In genomic region chr17:84179026-84179972, GRCm38 (mm10) we compare ENCODE assay signal across 8 mouse cellular contexts. TPM values are rescaled to one million over a fixed set of nuclear protein-coding genes. Genes with fewer than 3 reads are reported as not detected.
DNase-seq lines count a peak whose midpoint lies in the region; ATAC-seq and TF ChIP-seq lines count a peak whose summit lies in the region.

No protein-coding gene starts in this region.

- 0 out of 2 replicates have a peak, but pooled peaks cover 9% of the 10 kb centered on the region for H3K27me3 ChIP-seq in hindbrain, embryonic 10.5 days (ENCODE audit: insufficient read depth, poor library complexity, severe bottlenecking)
- no peaks in the 10 kb centered on the region for H3K27me3 ChIP-seq in hindbrain, embryonic 11.5 days (ENCODE audit: control insufficient read depth, insufficient read depth, low read length)
- no peaks in the 10 kb centered on the region for H3K27me3 ChIP-seq in embryonic facial prominence, embryonic 14.5 days (replicated peaks; ENCODE audit: control insufficient read depth, insufficient read depth, low read length)
- H3K27me3 ChIP-seq in liver, postnatal 0 days (ENCODE audit: insufficient read depth, low read length): no peaks in the 10 kb centered on the region

- H3K9ac ChIP-seq in hindbrain, embryonic 11.5 days (ENCODE audit: low read depth, low read length): no peak overlapping the region
- H3K9ac ChIP-seq in embryonic facial prominence, embryonic 14.5 days (ENCODE audit: low read depth, low read length): no peak overlapping the region
- H3K9ac ChIP-seq in liver, postnatal 0 days (replicated peaks): no peak overlapping the region

- no peak for TF ChIP-seq CTCF in liver, postnatal 0 days (IDR thresholded peaks at IDR 0.05; ENCODE audit: low read depth)

- H3K9me3 ChIP-seq in hindbrain, embryonic 10.5 days: peaks cover 7% of the 10 kb centered on the region
- H3K9me3 ChIP-seq in hindbrain, embryonic 11.5 days (ENCODE audit: control insufficient read depth, low read length): no peaks in the 10 kb centered on the region
- peaks cover 6% of the 10 kb centered on the region; the same call in 1 of the 2 replicates for H3K9me3 ChIP-seq in embryonic facial prominence, embryonic 14.5 days (ENCODE audit: control insufficient read depth, low read length)
- H3K9me3 ChIP-seq in liver, postnatal 0 days (ENCODE audit: low read length): no peaks in the 10 kb centered on the region

- no peaks in the 10 kb centered on the region for H3K36me3 ChIP-seq in hindbrain, embryonic 10.5 days
- no peaks in the 10 kb centered on the region for H3K36me3 ChIP-seq in hindbrain, embryonic 11.5 days (ENCODE audit: control insufficient read depth, insufficient read depth, low read length)
- no peaks in the 10 kb centered on the region for H3K36me3 ChIP-seq in embryonic facial prominence, embryonic 14.5 days (ENCODE audit: control insufficient read depth, insufficient read depth, low read length)
- no peaks in the 10 kb centered on the region for H3K36me3 ChIP-seq in liver, postnatal 0 days (replicated peaks; ENCODE audit: insufficient read depth, low read length)

- no peak for DNase-seq in hindbrain, embryonic 10.5 days (ENCODE audit: low spot score)
- no peak for DNase-seq in hindbrain, embryonic 11.5 days (ENCODE audit: low spot score)
- peak; percentile 25 for DNase-seq in CD4-positive helper T cell, adult 2 months (ENCODE audit: low read depth, low spot score)
- no peak for DNase-seq in embryonic facial prominence, embryonic 14.5 days (ENCODE audit: low spot score)
- no peak for DNase-seq in liver, postnatal 0 days
- no peak for DNase-seq in frontal cortex, postnatal 14 days (ENCODE audit: low spot score in 2 of 2)
- DNase-seq in embryo, embryonic 11 days: no peak

- no peak for TF ChIP-seq EP300 in liver, postnatal 0 days (IDR thresholded peaks at IDR 0.05; ENCODE audit: low read depth)

- H3K4me1 ChIP-seq in hindbrain, embryonic 10.5 days (replicated peaks): peaks cover 43% of the 10 kb centered on the region
- peaks cover 3% of the 10 kb centered on the region; the same call in 1 of the 2 replicates for H3K4me1 ChIP-seq in hindbrain, embryonic 11.5 days (replicated peaks; ENCODE audit: control insufficient read depth, insufficient read depth, low read length)
- peaks cover 38% of the 10 kb centered on the region for H3K4me1 ChIP-seq in embryonic facial prominence, embryonic 14.5 days (ENCODE audit: control insufficient read depth, insufficient read depth, low read length)
- peaks cover 37% of the 10 kb centered on the region for H3K4me1 ChIP-seq in liver, postnatal 0 days (ENCODE audit: insufficient read depth)

- peak overlapping the region; percentile 45; the same call in 1 of the 2 replicates for H3K27ac ChIP-seq in hindbrain, embryonic 10.5 days
- no peak overlapping the region for H3K27ac ChIP-seq in hindbrain, embryonic 11.5 days (ENCODE audit: low read depth, low read length)
- H3K27ac ChIP-seq in embryonic facial prominence, embryonic 14.5 days (replicated peaks; ENCODE audit: low read depth, low read length): peak overlapping the region; percentile 59
- peak overlapping the region; percentile 90 for H3K27ac ChIP-seq in liver, postnatal 0 days (ENCODE audit: low read depth)

- H3K4me3 ChIP-seq in hindbrain, embryonic 10.5 days: no peak overlapping the region
- H3K4me3 ChIP-seq in hindbrain, embryonic 11.5 days (ENCODE audit: low read depth, low read length): no peak overlapping the region
- H3K4me3 ChIP-seq in embryonic facial prominence, embryonic 14.5 days (ENCODE audit: low read depth, low read length): no peak overlapping the region
- no peak overlapping the region for H3K4me3 ChIP-seq in liver, postnatal 0 days (ENCODE audit: low read depth, low read length)

- no peak overlapping the region for H3K4me2 ChIP-seq in hindbrain, embryonic 11.5 days (replicated peaks; ENCODE audit: low read depth, low read length)
- H3K4me2 ChIP-seq in embryonic facial prominence, embryonic 14.5 days (ENCODE audit: low read depth, low read length): no peak overlapping the region
- H3K4me2 ChIP-seq in liver, postnatal 0 days (ENCODE audit: low read depth, low read length): no peak overlapping the region

- ATAC-seq in hindbrain, embryonic 11.5 days (ENCODE audit: low FRiP score): no peak
- no peak for ATAC-seq in embryonic facial prominence, embryonic 14.5 days (ENCODE audit: low read depth)
- ATAC-seq in liver, postnatal 0 days: no peak
- no peak for ATAC-seq in megakaryocyte progenitor cell, adult 5-6 weeks (replicated peaks; ENCODE audit: poor library complexity)

- WGBS in hindbrain, embryonic 10.5 days: 87% methylated on average over 17 of the region's 17 CpGs
- WGBS in hindbrain, embryonic 11.5 days: 88% methylated on average over 17 of the region's 17 CpGs
- WGBS in embryonic facial prominence, embryonic 14.5 days: 86% methylated on average over 17 of the region's 17 CpGs
- 79% methylated on average over 17 of the region's 17 CpGs for WGBS in liver, postnatal 0 days (ENCODE audit: insufficient replicate concordance)

RNA-seq across cellular contexts. Expression of gene Zfp36l2, which starts 8.4 kb away (rescaled TPM):
- 9.3 and 9.9 TPM in 2 replicates for polyA plus RNA-seq in hindbrain, embryonic 10.5 days (2016; fragmentation: Nextera tagmentation; extraction: Ambion mirVana)
- 15.8 and 16.0 TPM in 2 replicates for polyA plus RNA-seq in hindbrain, embryonic 11.5 days (2014; fragmentation: Nextera tagmentation; extraction: Ambion mirVana)
- polyA plus RNA-seq in embryonic facial prominence, embryonic 14.5 days (2014; fragmentation: Nextera tagmentation; extraction: Ambion mirVana): 25.4 and 25.5 TPM in 2 replicates
- 7.6 and 7.7 TPM in 2 replicates for polyA plus RNA-seq in liver, postnatal 0 days (2015; fragmentation: Nextera tagmentation; extraction: Ambion mirVana)
- total RNA-seq in megakaryocyte progenitor cell, adult 5-6 weeks (2015): 269 and 286 TPM in 2 replicates
- 98.9 and 112 TPM in 2 replicates for total RNA-seq in megakaryocyte progenitor cell, adult 5-6 weeks (2017)
